8 mouse cellular contexts compared by ENCODE assay signal in genomic region chr3:108722036-108722872, GRCm38 (mm10). TPM values are rescaled to one million over a fixed set of nuclear protein-coding genes. Genes with fewer than 3 reads are reported as not detected.
DNase-seq lines count a peak whose midpoint lies in the region; ATAC-seq and TF ChIP-seq lines count a peak whose summit lies in the region.

Gene Gpsm2, minus strand, starts transcription at chr3:108722309.

- peaks cover 8% of the 10 kb centered on the region; the same call in 1 of the 2 replicates for H3K4me1 ChIP-seq in forebrain, embryonic 11.5 days (replicated peaks; ENCODE audit: control insufficient read depth, insufficient read depth, low read length)
- peaks cover 6% of the 10 kb centered on the region; the same call in 1 of the 2 replicates for H3K4me1 ChIP-seq in heart, postnatal 0 days (ENCODE audit: control insufficient read depth, insufficient read depth)
- H3K4me1 ChIP-seq in liver, embryonic 16.5 days (ENCODE audit: control insufficient read depth, low read depth, low read length), result peaks cover 36% of the 10 kb centered on the region
- H3K4me1 ChIP-seq in neural tube, embryonic 13.5 days (replicated peaks), result peaks cover 31% of the 10 kb centered on the region
- H3K4me1 ChIP-seq in testis, adult 2 months (ENCODE audit: control insufficient read depth, insufficient read depth, low read length), result peaks cover 10% of the 10 kb centered on the region

- TF ChIP-seq EP300 in heart, postnatal 0 days (IDR thresholded peaks at IDR 0.05; ENCODE audit: low read depth), result no peak

- peak within 1 kb of the TSS; percentile 79 for H3K4me3 ChIP-seq in forebrain, embryonic 11.5 days (ENCODE audit: low read depth, low read length)
- H3K4me3 ChIP-seq in heart, postnatal 0 days (ENCODE audit: low read depth, low read length), result peak within 1 kb of the TSS; percentile 90
- H3K4me3 ChIP-seq in liver, embryonic 16.5 days (ENCODE audit: low read depth, low read length), result peak within 1 kb of the TSS; percentile 93
- peak within 1 kb of the TSS; percentile 76 for H3K4me3 ChIP-seq in neural tube, embryonic 13.5 days
- H3K4me3 ChIP-seq in testis, adult 2 months (ENCODE audit: control insufficient read depth, low read depth, low read length), result peak within 1 kb of the TSS; percentile 94

- peak; percentile 99 for ATAC-seq in forebrain, embryonic 11.5 days (replicated peaks; ENCODE audit: low FRiP score)
- ATAC-seq in heart, postnatal 0 days (ENCODE audit: insufficient read depth, low read depth), result peak; percentile 99
- peak; percentile 97 for ATAC-seq in liver, embryonic 16.5 days (ENCODE audit: low read depth)
- peak; percentile 98 for ATAC-seq in neural tube, embryonic 13.5 days (ENCODE audit: low read depth)

- TF ChIP-seq CTCF in heart, postnatal 0 days (IDR thresholded peaks at IDR 0.05; ENCODE audit: low read depth), result no peak
- TF ChIP-seq CTCF in testis, adult 2 months (IDR thresholded peaks at IDR 0.05; ENCODE audit: control insufficient read depth, insufficient read depth, insufficient replicate concordance, low read depth, low read length), result no peak

- peak; percentile 48 for TF ChIP-seq POLR2A in testis, adult 2 months (IDR thresholded peaks at IDR 0.05; ENCODE audit: control insufficient read depth, low read depth, low read length)

- H3K9me3 ChIP-seq in forebrain, embryonic 11.5 days (ENCODE audit: control insufficient read depth, low read length), result no peaks in the 10 kb centered on the region
- 0 out of 2 replicates have a peak, but pooled peaks cover 3% of the 10 kb centered on the region for H3K9me3 ChIP-seq in heart, postnatal 0 days (replicated peaks; ENCODE audit: control insufficient read depth, low read length)
- 0 out of 2 replicates have a peak, but pooled peaks cover 2% of the 10 kb centered on the region for H3K9me3 ChIP-seq in liver, embryonic 16.5 days (replicated peaks; ENCODE audit: control insufficient read depth, low read length)
- no peaks in the 10 kb centered on the region for H3K9me3 ChIP-seq in neural tube, embryonic 13.5 days

- no peaks in the 10 kb centered on the region for H3K36me3 ChIP-seq in forebrain, embryonic 11.5 days (ENCODE audit: control insufficient read depth, insufficient read depth, low read length)
- no peaks in the 10 kb centered on the region for H3K36me3 ChIP-seq in heart, postnatal 0 days (replicated peaks; ENCODE audit: control insufficient read depth, insufficient read depth, low read length)
- no peaks in the 10 kb centered on the region for H3K36me3 ChIP-seq in liver, embryonic 16.5 days (ENCODE audit: control insufficient read depth, insufficient read depth)
- H3K36me3 ChIP-seq in neural tube, embryonic 13.5 days, result no peaks in the 10 kb centered on the region
- no peaks in the 10 kb centered on the region for H3K36me3 ChIP-seq in testis, adult 2 months (ENCODE audit: control insufficient read depth, insufficient read depth, low read length)

- H3K27ac ChIP-seq in forebrain, embryonic 11.5 days (ENCODE audit: low read depth, low read length), result peak within 1 kb of the TSS; percentile 95
- H3K27ac ChIP-seq in heart, postnatal 0 days (ENCODE audit: low read depth), result peak within 1 kb of the TSS; percentile 83
- peak within 1 kb of the TSS; percentile 88 for H3K27ac ChIP-seq in liver, embryonic 16.5 days (ENCODE audit: low read length)
- peak within 1 kb of the TSS; percentile 94 for H3K27ac ChIP-seq in neural tube, embryonic 13.5 days (replicated peaks)
- H3K27ac ChIP-seq in testis, adult 2 months (ENCODE audit: control insufficient read depth, insufficient read depth, low read depth, low read length), result peak within 1 kb of the TSS; percentile 80

- peak within 1 kb of the TSS; percentile 72 for H3K4me2 ChIP-seq in forebrain, embryonic 11.5 days (ENCODE audit: low read depth, low read length, severe bottlenecking)
- H3K4me2 ChIP-seq in heart, postnatal 0 days (ENCODE audit: low read depth, low read length), result peak within 1 kb of the TSS; percentile 98
- peak within 1 kb of the TSS; percentile 83 for H3K4me2 ChIP-seq in liver, embryonic 16.5 days (ENCODE audit: low read depth, low read length)
- H3K4me2 ChIP-seq in neural tube, embryonic 13.5 days, result peak within 1 kb of the TSS; percentile 68

- DNase-seq in CD8-positive naive resting alpha-beta T cell, adult 2 months (ENCODE audit: low read depth in 2 of 2, low spot score in 2 of 2), result peak; percentile 85 to 92
- peak; percentile 91 for DNase-seq in c-Kit-positive CD71-negative TER-119-negative erythroid progenitor cells, embryonic 14.5 days (ENCODE audit: low read depth)
- DNase-seq in forebrain, embryonic 11.5 days (ENCODE audit: low spot score), result peak; percentile 99
- peak; percentile 96 for DNase-seq in heart, postnatal 0 days (ENCODE audit: low spot score)
- peak; percentile 99 for DNase-seq in kidney, postnatal 4 days

- no peaks in the 10 kb centered on the region for H3K27me3 ChIP-seq in forebrain, embryonic 11.5 days (ENCODE audit: control insufficient read depth, insufficient read depth, low read length)
- no peaks in the 10 kb centered on the region for H3K27me3 ChIP-seq in heart, postnatal 0 days (ENCODE audit: control insufficient read depth, insufficient read depth, low read length)
- H3K27me3 ChIP-seq in liver, embryonic 16.5 days (ENCODE audit: control insufficient read depth, insufficient read depth, low read depth, low read length), result no peaks in the 10 kb centered on the region
- H3K27me3 ChIP-seq in neural tube, embryonic 13.5 days, result no peaks in the 10 kb centered on the region
- H3K27me3 ChIP-seq in testis, adult 2 months (ENCODE audit: control insufficient read depth, insufficient read depth, low read length), result no peaks in the 10 kb centered on the region

- peak within 1 kb of the TSS; percentile 94 for H3K9ac ChIP-seq in forebrain, embryonic 11.5 days (ENCODE audit: low read length)
- peak within 1 kb of the TSS; percentile 84 for H3K9ac ChIP-seq in heart, postnatal 0 days (replicated peaks; ENCODE audit: low read depth, low read length)
- H3K9ac ChIP-seq in liver, embryonic 16.5 days (ENCODE audit: low read depth, low read length), result peak within 1 kb of the TSS; percentile 99
- H3K9ac ChIP-seq in neural tube, embryonic 13.5 days, result peak within 1 kb of the TSS; percentile 88

- 2% methylated on average over 52 of the region's 53 CpGs for WGBS in forebrain, embryonic 11.5 days
- WGBS in heart, postnatal 0 days, result 4% methylated on average over 44 of the region's 53 CpGs
- 6% methylated on average over 48 of the region's 53 CpGs for WGBS in liver, embryonic 16.5 days (ENCODE audit: insufficient replicate concordance)
- 3% methylated on average over 53 of the region's 53 CpGs for WGBS in neural tube, embryonic 13.5 days

RNA-seq across cellular contexts. Expression of gene Gpsm2, which starts in this region (rescaled TPM):
- 120 TPM in 2 replicates for polyA plus RNA-seq in forebrain, embryonic 11.5 days (2014; fragmentation: Nextera tagmentation; extraction: Ambion mirVana)
- 8.7 and 15.8 TPM in 2 replicates for total RNA-seq in heart, postnatal 0 days (2014; rRNA removed; ENCODE audit: low replicate concordance)
- 9.6 and 10.3 TPM in 2 replicates for polyA plus RNA-seq in heart, postnatal 0 days (2015; fragmentation: Nextera tagmentation; extraction: Ambion mirVana)
- polyA plus RNA-seq in liver, embryonic 16.5 days (2015; fragmentation: Nextera tagmentation; extraction: Ambion mirVana), result 42.2 and 44.3 TPM in 2 replicates
- polyA plus RNA-seq in neural tube, embryonic 13.5 days (2015; fragmentation: Nextera tagmentation; extraction: Ambion mirVana), result 31.3 and 38.1 TPM in 2 replicates
- polyA plus RNA-seq in testis, adult 2 months (2012; rRNA removed), result 4.8 and 5.0 TPM in 2 replicates

Comparison
In these comparisons a context has a peak if more than half of its experiments do, and no peak if none do; other contexts are left out.
1. Peak in every context shown above with its lines: DNase-seq, ATAC-seq, H3K4me3 ChIP-seq and H3K27ac ChIP-seq.